Mouse (Mus musculus) brain, embryonic 14.5 days (tissue): ENCODE measurements at regions not wholly inside any gene's neighbourhood (a gene's known extent, or its start where the extent isn't known, plus 50 kb on each side); places are given as distances from the start of the nearest gene placed in this dataset.

ENCODE experiments used
- CTCF ChIP-seq: fragments of 200-500 bp; IDR thresholded peaks from 2 replicates; pipeline ENCODE4 v1.5.1; 2012; ENCODE audit warnings: inconsistent platforms, mild to moderate bottlenecking, moderate library complexity, borderline replicate concordance; ENCODE audit not compliant: insufficient read depth, insufficient read length; ENCODE audit errors: extremely low read depth
- POLR2A ChIP-seq: fragments of 200-500 bp; IDR thresholded peaks from 2 replicates; pipeline ENCODE4 v1.6.1; 2012; ENCODE audit warnings: mild to moderate bottlenecking, inconsistent platforms, borderline replicate concordance; ENCODE audit not compliant: poor library complexity, insufficient read depth, insufficient read length, severe bottlenecking; ENCODE audit errors: extremely low read depth

- TF ChIP-seq CTCF (no peak), POLR2A (no peak)
Measured at GRCm38 (mm10) chr1:125236948-125237594, 198.5 kb downstream of the Actr3 start.
